Mouse (Mus musculus): Measurements from ENCODE around the gene Prokr2. TPM values are rescaled to one million over a fixed set of nuclear protein-coding genes. Genes with fewer than 3 reads are reported as not detected.
A peak's percentile ranks its signal among the peaks of the same experiment; 100 is the strongest.

The Prokr2 gene
- polyA plus RNA-seq, 1 experiment = 3.8 TPM

DNA sequence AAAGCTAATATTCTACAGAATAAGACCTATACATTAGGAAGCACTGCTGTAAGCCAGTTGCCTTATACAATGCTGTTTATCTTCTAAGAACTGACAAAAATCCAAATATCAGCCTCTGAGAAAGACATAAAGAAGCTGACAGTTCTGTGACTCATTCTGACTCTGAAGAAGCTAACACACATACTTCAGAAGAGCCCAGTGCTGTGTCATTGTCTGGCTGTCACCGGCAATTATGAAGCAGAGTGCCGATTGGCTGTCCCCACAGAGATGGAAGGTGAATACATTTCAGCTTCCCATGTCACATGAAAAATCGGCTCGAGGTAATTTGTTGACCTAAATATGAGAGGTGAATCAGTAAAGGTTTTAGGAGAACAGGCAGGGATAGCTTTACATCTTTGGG, 24.9 kb upstream of the Prokr2 start:
- no peak overlapping the region for H3K27ac ChIP-seq (ENCODE audit: control insufficient read depth, insufficient read depth, low read length)
- H3K36me3 ChIP-seq (ENCODE audit: control insufficient read depth, insufficient read depth, low read length) = no peaks in the 10 kb centered on the region
- H3K4me3 ChIP-seq (ENCODE audit: control insufficient read depth, insufficient read depth, low read length) = no peak overlapping the region
- 95% methylated on average over 4 of the region's 4 CpGs for WGBS
- H3K4me1 ChIP-seq (replicated peaks; ENCODE audit: control insufficient read depth, insufficient read depth, low read length) = no peaks in the 10 kb centered on the region
- H3K27me3 ChIP-seq (ENCODE audit: control insufficient read depth, insufficient read depth, low read length) = no peaks in the 10 kb centered on the region
- no peak for DNase-seq
- TF ChIP-seq CTCF (IDR thresholded peaks at IDR 0.05; ENCODE audit: borderline replicate concordance, control insufficient read depth, extremely low read depth, insufficient read depth, low read length, poor library complexity) (no peak), POLR2A (IDR thresholded peaks at IDR 0.05; ENCODE audit: control insufficient read depth, extremely low read depth, insufficient read depth, low read length, poor library complexity) (no peak)

DNA sequence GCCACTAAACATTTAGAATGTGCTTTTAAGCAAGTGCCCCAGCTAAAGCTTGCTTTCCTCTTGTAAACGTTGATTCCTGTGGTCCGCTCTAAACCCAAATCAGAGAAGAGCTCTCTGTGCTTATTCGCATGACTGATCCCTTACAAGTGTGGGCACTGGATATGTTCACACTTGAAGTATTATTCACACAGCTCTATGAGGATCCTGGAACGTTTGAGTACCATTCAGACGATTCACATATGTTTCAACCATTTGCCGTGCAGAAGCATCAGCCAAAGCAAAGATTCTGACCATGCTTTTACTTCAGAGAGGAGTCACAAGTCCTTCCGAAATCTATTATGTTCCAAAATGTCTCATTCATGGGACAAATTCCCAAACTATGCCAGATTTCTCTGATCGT, 12.9 kb upstream of the Prokr2 start:
- no peak for TF ChIP-seq CTCF (IDR thresholded peaks at IDR 0.05; ENCODE audit: borderline replicate concordance, control insufficient read depth, extremely low read depth, insufficient read depth, low read length, poor library complexity)
- no peak for TF ChIP-seq POLR2A (IDR thresholded peaks at IDR 0.05; ENCODE audit: control insufficient read depth, extremely low read depth, insufficient read depth, low read length, poor library complexity)
- Histone ChIP-seq H3K4me3 (ENCODE audit: control insufficient read depth, insufficient read depth, low read length) (no peak overlapping the region), H3K36me3 (ENCODE audit: control insufficient read depth, insufficient read depth, low read length) (no peaks in the 10 kb centered on the region), H3K27ac (ENCODE audit: control insufficient read depth, insufficient read depth, low read length) (no peak overlapping the region), H3K27me3 (ENCODE audit: control insufficient read depth, insufficient read depth, low read length) (no peaks in the 10 kb centered on the region), H3K4me1 (replicated peaks; ENCODE audit: control insufficient read depth, insufficient read depth, low read length) (no peaks in the 10 kb centered on the region)
- WGBS = 92% methylated on average over 8 of the region's 8 CpGs
- no peak for DNase-seq

DNA sequence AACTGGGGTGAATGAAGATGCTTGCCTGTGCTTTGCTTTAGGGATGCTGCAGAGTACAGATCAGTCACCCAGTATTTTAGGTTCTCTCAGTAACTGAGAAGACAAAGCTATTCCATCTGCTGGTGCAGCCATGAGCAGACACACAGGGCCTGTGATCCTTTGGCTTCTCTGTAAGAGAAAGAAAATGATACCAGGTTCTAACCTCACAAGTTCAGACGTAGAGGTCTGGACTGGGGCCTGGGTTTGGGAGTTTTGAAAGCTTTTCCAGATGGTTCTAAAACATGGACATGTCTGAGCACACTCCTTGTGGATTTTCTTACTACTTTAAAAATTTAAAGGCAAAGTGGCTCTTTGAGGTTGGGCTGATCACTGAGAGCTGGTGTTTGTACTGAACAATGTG, 10.5 kb upstream of the Prokr2 start:
- no peak for TF ChIP-seq CTCF (IDR thresholded peaks at IDR 0.05; ENCODE audit: borderline replicate concordance, control insufficient read depth, extremely low read depth, insufficient read depth, low read length, poor library complexity)
- no peak for TF ChIP-seq POLR2A (IDR thresholded peaks at IDR 0.05; ENCODE audit: control insufficient read depth, extremely low read depth, insufficient read depth, low read length, poor library complexity)
- no peaks in the 10 kb centered on the region for H3K4me1 ChIP-seq (replicated peaks; ENCODE audit: control insufficient read depth, insufficient read depth, low read length)
- no peaks in the 10 kb centered on the region for H3K27me3 ChIP-seq (ENCODE audit: control insufficient read depth, insufficient read depth, low read length)
- H3K4me3 ChIP-seq (ENCODE audit: control insufficient read depth, insufficient read depth, low read length) = no peak overlapping the region
- DNase-seq = no peak
- no peak overlapping the region for H3K27ac ChIP-seq (ENCODE audit: control insufficient read depth, insufficient read depth, low read length)
- no peaks in the 10 kb centered on the region for H3K36me3 ChIP-seq (ENCODE audit: control insufficient read depth, insufficient read depth, low read length)
- 68% methylated on average over 1 of the region's 1 CpGs for WGBS

DNA sequence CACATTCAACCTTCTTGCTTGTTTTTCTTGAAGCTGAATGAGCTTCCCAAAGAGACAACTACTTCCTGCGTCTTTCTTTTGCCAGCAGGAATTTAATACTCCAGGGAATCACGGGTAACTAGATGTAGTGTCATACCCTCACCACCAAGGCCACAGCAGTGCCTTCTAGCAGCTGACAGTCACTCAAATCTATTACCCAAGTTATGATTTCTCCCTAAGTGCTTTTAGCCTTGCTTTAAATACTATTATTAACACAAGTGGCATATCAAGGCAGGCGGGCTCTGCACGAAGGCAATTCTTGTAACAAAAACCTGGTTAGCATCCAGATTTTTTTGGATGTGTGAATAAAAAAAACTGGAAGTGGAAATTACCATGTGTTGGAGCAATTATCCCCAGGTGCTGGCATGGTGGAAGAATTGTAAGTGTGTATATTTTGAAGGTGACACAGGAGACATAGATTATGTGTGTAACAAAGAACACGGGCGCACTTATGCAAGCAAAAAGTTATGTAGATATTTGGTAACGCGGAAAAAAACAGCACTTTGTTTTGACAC, 5.4 kb upstream of the Prokr2 start:
- no peak for DNase-seq
- WGBS = 94% methylated on average over 8 of the region's 8 CpGs
- no peaks in the 10 kb centered on the region for H3K36me3 ChIP-seq (ENCODE audit: control insufficient read depth, insufficient read depth, low read length)
- TF ChIP-seq POLR2A (IDR thresholded peaks at IDR 0.05; ENCODE audit: control insufficient read depth, extremely low read depth, insufficient read depth, low read length, poor library complexity) (no peak), CTCF (IDR thresholded peaks at IDR 0.05; ENCODE audit: borderline replicate concordance, control insufficient read depth, extremely low read depth, insufficient read depth, low read length, poor library complexity) (no peak)
- H3K4me3 ChIP-seq (ENCODE audit: control insufficient read depth, insufficient read depth, low read length) = no peak overlapping the region
- no peak overlapping the region for H3K27ac ChIP-seq (ENCODE audit: control insufficient read depth, insufficient read depth, low read length)
- no peaks in the 10 kb centered on the region for H3K27me3 ChIP-seq (ENCODE audit: control insufficient read depth, insufficient read depth, low read length)
- no peaks in the 10 kb centered on the region for H3K4me1 ChIP-seq (replicated peaks; ENCODE audit: control insufficient read depth, insufficient read depth, low read length)

DNA sequence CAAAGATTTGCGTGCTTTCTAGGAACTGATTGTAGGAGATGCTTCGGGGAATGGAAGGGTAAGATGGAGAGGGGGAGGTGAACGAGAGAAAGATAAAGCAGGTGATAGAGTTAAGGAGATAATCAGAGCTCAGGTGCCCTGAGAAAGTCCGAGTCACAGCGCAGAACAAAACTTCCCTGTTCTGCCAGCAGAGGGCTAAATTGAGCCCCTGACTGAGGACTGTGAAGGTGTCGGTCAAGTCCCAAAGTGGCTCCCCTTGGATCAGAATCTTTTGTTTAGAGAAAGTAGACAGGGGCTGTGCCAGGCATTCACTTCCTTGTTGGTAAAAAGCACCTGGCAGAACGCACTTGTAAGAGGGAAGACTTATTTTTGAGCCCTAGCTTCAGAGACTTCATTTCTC, 4.3 kb upstream of the Prokr2 start:
- 40% methylated on average over 7 of the region's 7 CpGs for WGBS
- H3K4me3 ChIP-seq (ENCODE audit: control insufficient read depth, insufficient read depth, low read length) = no peak overlapping the region
- no peak for TF ChIP-seq CTCF (IDR thresholded peaks at IDR 0.05; ENCODE audit: borderline replicate concordance, control insufficient read depth, extremely low read depth, insufficient read depth, low read length, poor library complexity)
- TF ChIP-seq POLR2A (IDR thresholded peaks at IDR 0.05; ENCODE audit: control insufficient read depth, extremely low read depth, insufficient read depth, low read length, poor library complexity) = no peak

DNA sequence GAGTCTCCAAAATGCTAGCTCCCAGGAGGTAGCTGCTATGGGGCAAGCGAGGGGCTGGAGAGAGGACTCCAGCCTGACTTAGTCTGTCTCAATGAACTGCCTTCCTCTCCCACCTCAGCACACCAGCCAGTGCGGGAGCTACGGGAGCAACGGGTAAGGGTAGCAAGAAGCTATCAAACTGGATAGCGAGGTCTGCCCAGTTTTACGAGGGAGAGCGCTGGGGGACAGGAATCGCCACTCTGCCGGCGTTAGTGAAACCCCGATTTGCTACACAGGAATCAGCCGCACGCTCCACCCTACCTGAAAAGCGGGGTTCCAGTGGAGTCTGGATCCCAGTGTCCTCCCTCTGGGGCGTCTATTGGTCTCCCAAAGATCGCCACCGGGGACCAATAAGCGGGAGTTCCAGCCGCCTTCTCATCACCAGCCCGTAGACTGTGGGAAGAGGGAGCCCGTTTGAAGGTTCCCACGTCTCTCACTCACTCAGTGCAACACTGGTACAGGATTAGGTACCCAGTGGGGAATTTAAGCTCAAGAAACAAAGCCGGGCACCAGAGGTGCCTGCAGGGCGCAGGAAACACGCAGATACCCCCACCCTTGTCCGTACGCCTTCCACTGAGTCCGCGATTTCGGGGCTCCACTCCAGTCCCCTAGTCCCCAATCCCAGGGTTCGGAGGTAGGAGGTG, 595 bp downstream of the Prokr2 start:
- 4% methylated on average over 31 of the region's 31 CpGs for WGBS
- DNase-seq = no peak
- H3K36me3 ChIP-seq (ENCODE audit: control insufficient read depth, insufficient read depth, low read length) = no peaks in the 10 kb centered on the region
- TF ChIP-seq CTCF (IDR thresholded peaks at IDR 0.05; ENCODE audit: borderline replicate concordance, control insufficient read depth, extremely low read depth, insufficient read depth, low read length, poor library complexity) = no peak
- no peak for TF ChIP-seq POLR2A (IDR thresholded peaks at IDR 0.05; ENCODE audit: control insufficient read depth, extremely low read depth, insufficient read depth, low read length, poor library complexity)
- H3K27ac ChIP-seq (ENCODE audit: control insufficient read depth, insufficient read depth, low read length) = no peak overlapping the region
- H3K4me3 ChIP-seq (ENCODE audit: control insufficient read depth, insufficient read depth, low read length) = peak overlapping the region; percentile 31
- H3K4me1 ChIP-seq (replicated peaks; ENCODE audit: control insufficient read depth, insufficient read depth, low read length) = peaks cover 10% of the 10 kb centered on the region
- H3K27me3 ChIP-seq (ENCODE audit: control insufficient read depth, insufficient read depth, low read length) = peaks cover 10% of the 10 kb centered on the region

More for the DNA sequence above, 4.3 kb upstream of the Prokr2 start:
- Histone ChIP-seq H3K4me1 (replicated peaks; ENCODE audit: control insufficient read depth, insufficient read depth, low read length) (peaks cover 9% of the 10 kb centered on the region), H3K27ac (ENCODE audit: control insufficient read depth, insufficient read depth, low read length) (no peak overlapping the region), H3K36me3 (ENCODE audit: control insufficient read depth, insufficient read depth, low read length) (no peaks in the 10 kb centered on the region), H3K27me3 (ENCODE audit: control insufficient read depth, insufficient read depth, low read length) (peaks cover 8% of the 10 kb centered on the region)
- peak; percentile 38 for DNase-seq

Data from thymus, adult 2 months (tissue).